Mouse (Mus musculus) liver, embryonic 14.5 days (tissue): ENCODE measurements at regions not wholly inside any gene's neighbourhood (a gene's known extent, or its start where the extent isn't known, plus 50 kb on each side); places are given as distances from the start of the nearest gene placed in this dataset.

ENCODE experiments used
- CTCF ChIP-seq: IDR thresholded peaks from 2 replicates; pipeline ENCODE4 v1.5.1; 2016; ENCODE audit warnings: antibody characterized with exemption, low read depth, control low read depth
- EP300 ChIP-seq: IDR thresholded peaks from 2 replicates; pipeline ENCODE4 v1.6.1; 2016; ENCODE audit warnings: antibody characterized with exemption, low read depth

DNA sequence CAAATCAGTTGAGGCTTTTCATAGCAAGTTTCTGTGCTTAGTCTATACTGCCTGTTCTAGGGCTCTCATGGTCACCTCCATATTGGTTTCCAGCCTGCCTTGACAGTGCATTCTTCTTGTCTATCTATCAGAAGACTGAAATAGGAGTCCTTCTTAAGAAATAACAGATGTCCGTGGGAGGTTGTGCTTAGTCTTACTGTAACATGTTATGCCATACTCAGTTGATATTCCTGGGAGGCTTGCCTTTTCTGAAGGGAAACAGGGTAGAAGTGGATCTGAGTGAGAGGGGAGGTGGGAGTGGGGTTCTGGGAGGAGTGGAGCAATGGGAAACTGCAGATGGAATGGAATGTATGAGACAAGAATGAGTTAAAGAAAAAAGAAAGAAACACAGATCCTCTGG lies 747.6 kb downstream of the Dnajb9 start:
- TF ChIP-seq CTCF = no peak
- TF ChIP-seq EP300 = no peak
